Mouse (Mus musculus) CH12.LX (cell line): ENCODE results near the gene 1700006A11Rik.
"Not testable (repeated sequence)": the region's sequence is repeated elsewhere in the genome, so short reads cannot be mapped to it uniquely, and the experiment has no call there.

Experiments
- CHD2 ChIP-seq: IDR thresholded peaks from 2 replicates; pipeline ENCODE4 v1.6.1; 2011; ENCODE audit warnings: low read length, improper control_type of control experiment
- CTCF ChIP-seq, 2 experiments: IDR thresholded peaks in 1 of 2; conservative IDR thresholded peaks in 1 of 2; 2 replicates each; pipeline ENCODE4 v1.5.1; 2011 to 2012; ENCODE audit warnings: low read depth in 2 of 2, low read length in 2 of 2, improper control_type of control experiment in 1 of 2, inconsistent platforms in 1 of 2, mild to moderate bottlenecking in 1 of 2, moderate library complexity in 1 of 2
- E2F4 ChIP-seq: IDR thresholded peaks from 2 replicates; pipeline ENCODE4 v1.6.1; 2011; ENCODE audit warnings: low read depth, low read length, improper control_type of control experiment; ENCODE audit not compliant: insufficient replicate concordance
- ELF1 ChIP-seq: IDR thresholded peaks from 2 replicates; pipeline ENCODE4 v1.6.1; 2014; ENCODE audit warnings: low read depth, mild to moderate bottlenecking, inconsistent platforms, low read length, improper control_type of control experiment
- EP300 ChIP-seq: IDR thresholded peaks from 2 replicates; pipeline ENCODE4 v1.6.1; 2011; ENCODE audit warnings: low read length, improper control_type of control experiment
- HCFC1 ChIP-seq: IDR thresholded peaks from 2 replicates; pipeline ENCODE4 v1.6.1; 2012; ENCODE audit warnings: low read depth, mild to moderate bottlenecking, inconsistent platforms, low read length, improper control_type of control experiment
- MAFK ChIP-seq: IDR thresholded peaks from 2 replicates; pipeline ENCODE4 v1.6.1; 2011; ENCODE audit warnings: low read length, improper control_type of control experiment; ENCODE audit not compliant: insufficient replicate concordance
- NELFE ChIP-seq: IDR thresholded peaks from 2 replicates; pipeline ENCODE4 v1.6.1; 2011; ENCODE audit warnings: low read depth, low read length, improper control_type of control experiment
- NRF1 ChIP-seq: IDR thresholded peaks from 2 replicates; pipeline ENCODE4 v1.6.1; 2014; ENCODE audit warnings: low read depth, mild to moderate bottlenecking, inconsistent platforms, low read length, improper control_type of control experiment, moderate library complexity
- PAX5 ChIP-seq: IDR thresholded peaks from 2 replicates; pipeline ENCODE4 v1.6.1; 2012; ENCODE audit warnings: low read length, inconsistent platforms, mixed read lengths
- POLR2A ChIP-seq: IDR thresholded peaks from 2 replicates; pipeline ENCODE4 v1.6.1; 2011; ENCODE audit warnings: low read depth, mild to moderate bottlenecking, improper control_type of control experiment, low read length
- RCOR1 ChIP-seq: conservative IDR thresholded peaks from 2 replicates; pipeline ENCODE4 v1.6.1; 2012; ENCODE audit warnings: low read depth, mild to moderate bottlenecking, inconsistent platforms, low read length, improper control_type of control experiment
- USF1 ChIP-seq: IDR thresholded peaks from 2 replicates; pipeline ENCODE4 v1.6.1; 2014; ENCODE audit warnings: low read depth, mild to moderate bottlenecking, inconsistent platforms, low read length, improper control_type of control experiment
- ZNF384 ChIP-seq: IDR thresholded peaks from 2 replicates; pipeline ENCODE4 v1.6.1; 2012; ENCODE audit warnings: low read depth, low read length, improper control_type of control experiment, inconsistent platforms

GRCm38 (mm10) chr3:124474291-124474690, 48.5 kb upstream of the 1700006A11Rik start:
- TF ChIP-seq CTCF (conservative IDR thresholded peaks at IDR 0.05 in 1 of 2, IDR thresholded peaks at IDR 0.05 in 1 of 2; ENCODE audit: low read depth in 2 of 2, low read length in 2 of 2); ZNF384; USF1; ELF1; POLR2A; EP300; NELFE; E2F4; RCOR1; NRF1; PAX5; HCFC1; CHD2; MAFK: not testable (repeated sequence)
